Mouse (Mus musculus) adrenal gland (tissue): ENCODE measurements around the gene Tead1.

Experiments used
- microRNA-seq, 2 experiments: library from miRNA; unstranded; fragments of <30 nt; microRNA quantifications; one replicate each; pipeline ENCODE4; 2019

The Tead1 gene

Small RNA genes lying within 50 kb of the gene (microRNA-seq; reads per million reads assigned to microRNA genes)
- gene Gm44462 = 0 reads per million in 2 experiments
